Mouse (Mus musculus) midbrain, embryonic 16.5 days (tissue): Measurements from ENCODE around the gene Cyb5r4. TPM values are rescaled to one million over a fixed set of nuclear protein-coding genes. Genes with fewer than 3 reads are reported as not detected.
"Not testable (repeated sequence)": the region's sequence is repeated elsewhere in the genome, so short reads cannot be mapped to it uniquely, and the experiment has no call there.

Experiments
- ATAC-seq: fragments of 200-750 bp; cut with Nextera tagmentation; 2 replicates; pipeline ENCODE4 v1.8.0; 2017; ENCODE audit warnings: moderate TSS enrichment
- H3K27ac ChIP-seq: fragments of 300-500 bp; sonication (generic); 2 replicates; pipeline ENCODE4 v1.5.1; 2014; ENCODE audit warnings: mild to moderate bottlenecking, low read length, mixed read lengths
- H3K27me3 ChIP-seq: fragments of 300-500 bp; sonication (generic); 2 replicates; pipeline ENCODE4 v1.6.1; 2014; ENCODE audit warnings: low read depth, low read length, mixed read lengths; ENCODE audit not compliant: control insufficient read depth, insufficient read depth
- H3K36me3 ChIP-seq: fragments of 300-500 bp; sonication (generic); 2 replicates; pipeline ENCODE4 v1.6.1; 2014; ENCODE audit warnings: mild to moderate bottlenecking, low read length, moderate library complexity, mixed read lengths; ENCODE audit not compliant: control insufficient read depth, insufficient read depth
- H3K4me1 ChIP-seq: fragments of 300-500 bp; sonication (generic); 2 replicates; pipeline ENCODE4 v1.6.1; 2014; ENCODE audit warnings: mild to moderate bottlenecking, low read length, mixed read lengths; ENCODE audit not compliant: control insufficient read depth, insufficient read depth
- H3K4me2 ChIP-seq: fragments of 300-500 bp; sonication (generic); 2 replicates; pipeline ENCODE4 v1.6.1; 2014; ENCODE audit warnings: mild to moderate bottlenecking, low read length, mixed read lengths
- H3K4me3 ChIP-seq: fragments of 300-500 bp; sonication (generic); 2 replicates; pipeline ENCODE4 v1.5.1; 2014; ENCODE audit warnings: low read depth, mild to moderate bottlenecking, low read length, moderate library complexity, mixed read lengths
- H3K9ac ChIP-seq: fragments of 300-500 bp; sonication (generic); 2 replicates; pipeline ENCODE4 v1.6.1; 2014; ENCODE audit warnings: low read depth, low read length, mixed read lengths
- H3K9me3 ChIP-seq: fragments of 300-500 bp; sonication (generic); replicated peaks from 2 replicates; pipeline ENCODE4 v1.6.1; 2014; ENCODE audit warnings: mild to moderate bottlenecking, low read length, mixed read lengths; ENCODE audit not compliant: control insufficient read depth, poor library complexity, severe bottlenecking
- WGBS: fragments of 180-500 bp; shearing (Covaris S2); extraction: QIAGEN DNeasy Blood & Tissue Kit; methylation state at CpG from one replicate; pipeline ENCODE4 v1.1.7; 2014; 5-methylcytosine and 5-hydroxymethylcytosine counted together
- polyA plus RNA-seq: library from polyadenylated mRNA; unstranded; fragments of >200 nt; fragmentation: Nextera tagmentation; extraction: Ambion mirVana; gene quantifications from 2 replicates; pipeline ENCODE4 v1.2.1, GENCODE M21; 2015

Gene Cyb5r4
- polyA plus RNA-seq: 56.8 and 61.3 TPM in 2 replicates

- ATAC-seq: peak; percentile 100
- H3K4me3 ChIP-seq: peak within 1 kb of the TSS; percentile 82
- H3K9ac ChIP-seq: peak within 1 kb of the TSS; percentile 84
- H3K27ac ChIP-seq: peak within 1 kb of the TSS; percentile 73
- WGBS: under 1% methylated on average over 49 of the region's 52 CpGs
- no peaks in the 10 kb centered on the region for H3K9me3 ChIP-seq
- no peaks in the 10 kb centered on the region for H3K36me3 ChIP-seq
- no peaks in the 10 kb centered on the region for H3K27me3 ChIP-seq
- peaks cover 24% of the 10 kb centered on the region for H3K4me1 ChIP-seq
- H3K4me2 ChIP-seq: peak within 1 kb of the TSS; percentile 67
Measured at GRCm38 (mm10) chr9:87021778-87022523, at the start of gene Cyb5r4. Gene Cyb5r4, plus strand, starts transcription at chr9:87022014.

GRCm38 (mm10) chr9:86972471-86972870 lies 49.3 kb upstream of the Cyb5r4 start:
- H3K4me2 ChIP-seq, H3K9ac ChIP-seq, H3K4me3 ChIP-seq, H3K9me3 ChIP-seq, H3K36me3 ChIP-seq, H3K4me1 ChIP-seq, ATAC-seq, H3K27ac ChIP-seq, H3K27me3 ChIP-seq: not testable (repeated sequence)

GRCm38 (mm10) chr9:86973562-86973961 lies 48.3 kb upstream of the Cyb5r4 start:
- H3K27ac ChIP-seq: no peak overlapping the region
- no peaks in the 10 kb centered on the region for H3K27me3 ChIP-seq
- 74% methylated on average over 4 of the region's 4 CpGs for WGBS
- H3K9me3 ChIP-seq: no peaks in the 10 kb centered on the region
- ATAC-seq: no peak
- H3K4me3 ChIP-seq: no peak overlapping the region
- no peaks in the 10 kb centered on the region for H3K4me1 ChIP-seq
- no peak overlapping the region for H3K9ac ChIP-seq
- no peaks in the 10 kb centered on the region for H3K36me3 ChIP-seq
- H3K4me2 ChIP-seq: no peak overlapping the region

- Histone ChIP-seq H3K4me3 (no peak overlapping the region), H3K9me3 (no peaks in the 10 kb centered on the region), H3K36me3 (no peaks in the 10 kb centered on the region), H3K4me1 (peaks cover 3% of the 10 kb centered on the region; the same call in 1 of the 2 replicates), H3K9ac (no peak overlapping the region), H3K4me2 (no peak overlapping the region), H3K27ac (no peak overlapping the region), H3K27me3 (no peaks in the 10 kb centered on the region)
- ATAC-seq: no peak
- WGBS: 81% methylated on average over 4 of the region's 4 CpGs
Measured at GRCm38 (mm10) chr9:86976896-86977295, 44.9 kb upstream of the Cyb5r4 start.

GRCm38 (mm10) chr9:86978257-86978907 lies 43.4 kb upstream of the Cyb5r4 start:
- Histone ChIP-seq H3K36me3 (no peaks in the 10 kb centered on the region), H3K27ac (no peak overlapping the region), H3K9me3 (no peaks in the 10 kb centered on the region), H3K9ac (no peak overlapping the region), H3K4me2 (no peak overlapping the region), H3K4me1 (peaks cover 3% of the 10 kb centered on the region; the same call in 1 of the 2 replicates), H3K4me3 (no peak overlapping the region), H3K27me3 (no peaks in the 10 kb centered on the region)
- ATAC-seq: no peak; the same call in 1 of the 2 replicates
- 75% methylated on average over 7 of the region's 7 CpGs for WGBS

GRCm38 (mm10) chr9:86980048-86980447 lies 41.8 kb upstream of the Cyb5r4 start:
- peak; percentile 41; the same call in 1 of the 2 replicates for ATAC-seq
- Histone ChIP-seq H3K9me3 (no peaks in the 10 kb centered on the region), H3K9ac (no peak overlapping the region), H3K4me1 (peaks cover 3% of the 10 kb centered on the region; the same call in 1 of the 2 replicates), H3K36me3 (no peaks in the 10 kb centered on the region), H3K27ac (no peak overlapping the region), H3K27me3 (no peaks in the 10 kb centered on the region), H3K4me2 (no peak overlapping the region), H3K4me3 (no peak overlapping the region)

GRCm38 (mm10) chr9:86980942-86981341 lies 40.9 kb upstream of the Cyb5r4 start:
- no peak overlapping the region for H3K27ac ChIP-seq
- ATAC-seq: peak; percentile 55; the same call in 1 of the 2 replicates

GRCm38 (mm10) chr9:86981551-86981950 lies 40.3 kb upstream of the Cyb5r4 start:
- no peaks in the 10 kb centered on the region for H3K36me3 ChIP-seq
- H3K27ac ChIP-seq: no peak overlapping the region
- no peaks in the 10 kb centered on the region for H3K27me3 ChIP-seq
- WGBS: 24% methylated on average over 10 of the region's 10 CpGs
- peak; percentile 33 for ATAC-seq
- H3K4me2 ChIP-seq: no peak overlapping the region
- peaks cover 3% of the 10 kb centered on the region; the same call in 1 of the 2 replicates for H3K4me1 ChIP-seq
- H3K9ac ChIP-seq: no peak overlapping the region
- H3K9me3 ChIP-seq: no peaks in the 10 kb centered on the region
- H3K4me3 ChIP-seq: no peak overlapping the region

More at GRCm38 (mm10) chr9:86980942-86981341, 40.9 kb upstream of the Cyb5r4 start:
- Histone ChIP-seq H3K9ac (no peak overlapping the region), H3K27me3 (no peaks in the 10 kb centered on the region), H3K4me1 (peaks cover 3% of the 10 kb centered on the region; the same call in 1 of the 2 replicates), H3K4me2 (no peak overlapping the region), H3K36me3 (no peaks in the 10 kb centered on the region), H3K4me3 (no peak overlapping the region), H3K9me3 (no peaks in the 10 kb centered on the region)
- 57% methylated on average over 2 of the region's 2 CpGs for WGBS

GRCm38 (mm10) chr9:86984583-86984982 lies 37.2 kb upstream of the Cyb5r4 start:
- no peak for ATAC-seq

More at GRCm38 (mm10) chr9:86984583-86984982, 37.2 kb upstream of the Cyb5r4 start:
- Histone ChIP-seq H3K4me1 (peaks cover 3% of the 10 kb centered on the region; the same call in 1 of the 2 replicates), H3K36me3 (no peaks in the 10 kb centered on the region), H3K4me2 (no peak overlapping the region), H3K9ac (no peak overlapping the region), H3K27me3 (no peaks in the 10 kb centered on the region), H3K9me3 (no peaks in the 10 kb centered on the region), H3K4me3 (no peak overlapping the region), H3K27ac (no peak overlapping the region)
- WGBS: 86% methylated on average over 3 of the region's 3 CpGs
